Mouse (Mus musculus) A20 (cell line): ENCODE data around the gene Trappc2l.
"Not testable (repeated sequence)": the region's sequence is repeated elsewhere in the genome, so short reads cannot be mapped to it uniquely, and the experiment has no call there.

Experiments used
- DNase-seq: peaks from one replicate; pipeline ENCODE4 v3.0.0-alpha.2; 2011; ENCODE audit warnings: low read depth, low spot score

The Trappc2l gene

GRCm38 (mm10) chr8:122611295-122612133, at the start of gene Trappc2l, which contains the start of gene Galns:
TSS of gene Trappc2l (plus strand) at chr8:122611640.
TSS of gene Galns (minus strand) at chr8:122611463.
- peak; percentile 98 for DNase-seq

DNA sequence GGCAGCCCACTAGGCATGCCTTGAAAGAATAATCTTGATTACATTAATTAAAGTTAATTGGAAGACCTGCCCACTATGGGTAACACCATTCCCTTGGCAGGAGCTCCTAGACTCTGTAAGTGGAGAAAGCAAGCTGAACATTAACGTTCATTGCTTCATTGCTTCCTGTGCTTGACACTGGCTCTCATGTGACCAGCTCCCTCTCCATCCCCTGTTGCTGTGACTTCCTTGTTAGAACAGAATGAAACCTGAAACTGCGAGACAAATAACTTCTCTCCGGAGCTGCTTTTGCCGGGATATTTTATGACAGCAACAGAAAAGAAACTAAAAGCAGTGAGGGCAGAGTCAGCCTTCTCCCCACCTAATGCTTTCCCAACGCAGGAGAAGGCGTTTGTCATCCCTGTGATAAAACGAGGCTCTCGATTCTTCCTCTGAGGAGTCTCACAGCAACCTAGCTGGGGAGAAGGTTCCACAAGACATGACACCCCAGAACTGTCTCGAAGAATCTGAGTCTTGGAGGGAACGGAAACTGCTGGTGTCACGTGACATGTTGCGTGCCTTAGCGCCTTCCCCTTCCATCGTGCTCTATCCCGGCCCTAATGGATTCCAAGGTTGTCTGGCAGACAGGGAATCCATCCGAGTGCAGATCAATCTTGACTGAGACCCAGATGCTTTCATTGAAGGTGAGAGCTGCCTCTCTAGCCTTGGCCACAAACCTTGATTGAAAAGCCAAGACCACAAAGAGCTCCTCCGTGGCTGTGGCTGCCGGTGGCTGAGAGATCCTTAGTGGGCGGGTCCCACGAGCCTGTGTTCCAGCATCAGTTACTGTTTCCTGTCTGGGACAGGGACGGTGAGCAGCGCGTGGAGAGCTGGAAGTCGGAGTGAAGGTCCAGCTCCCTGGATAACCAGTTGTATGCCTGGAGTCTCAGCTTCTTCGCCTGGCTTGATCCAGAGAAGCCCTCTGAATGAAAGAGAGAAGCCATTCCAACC, 46.8 kb upstream of the Trappc2l start:
- DNase-seq = peak; percentile 77

DNA sequence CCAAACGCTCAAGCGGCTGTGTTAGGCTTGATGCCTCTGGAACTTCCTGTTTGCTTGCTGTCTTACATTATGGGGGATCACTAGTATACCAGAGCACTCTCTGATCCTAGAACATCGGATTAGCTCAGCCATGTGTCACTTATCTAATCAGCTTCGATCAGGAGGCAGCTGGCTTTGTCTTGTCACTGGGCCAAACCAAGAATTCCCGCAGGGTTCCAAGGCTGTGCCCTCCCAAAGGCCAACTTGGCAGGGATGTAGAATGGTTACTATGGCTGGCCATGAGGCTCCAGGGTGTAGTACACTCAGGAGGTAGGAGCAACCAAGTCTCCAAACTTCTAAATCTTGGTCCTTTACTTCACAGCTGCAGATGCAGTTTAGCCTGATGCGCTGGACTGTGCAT, 44.7 kb upstream of the Trappc2l start:
- DNase-seq = no peak

DNA sequence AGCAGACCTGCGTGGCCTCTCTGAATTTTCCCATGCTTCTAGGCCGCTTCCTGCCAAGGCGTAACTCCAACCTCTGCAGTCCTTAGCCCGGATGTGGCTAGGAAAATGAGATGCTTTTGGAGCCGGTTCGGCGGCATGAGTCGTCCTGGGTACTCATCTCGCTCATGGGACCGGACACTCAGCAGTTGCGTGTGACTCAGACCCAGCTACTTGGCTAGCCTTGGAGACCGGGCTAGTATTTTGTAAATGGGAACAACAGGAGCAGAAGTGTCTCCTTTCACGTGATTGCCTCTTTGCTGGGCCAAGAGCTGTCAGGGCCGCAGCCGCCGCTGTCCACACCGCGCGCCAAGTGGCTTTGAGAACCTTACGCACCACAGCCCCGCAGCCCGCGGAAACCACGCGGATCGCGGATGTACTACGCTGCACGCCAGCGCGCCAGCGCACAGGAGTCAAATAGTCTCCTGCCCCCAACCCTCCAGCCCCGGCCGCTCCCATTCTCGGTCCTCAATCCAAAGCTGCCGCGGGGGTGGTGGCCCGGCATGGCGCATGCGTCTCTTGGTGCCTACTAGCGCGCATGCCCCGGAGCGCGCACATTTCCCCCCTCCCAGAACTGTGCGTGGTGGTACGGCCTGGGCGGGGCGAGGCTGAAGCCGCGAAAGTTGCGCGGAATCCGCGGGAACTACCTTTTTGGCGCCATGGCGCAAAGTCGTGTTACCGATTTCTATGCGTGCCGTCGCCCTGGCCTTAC, 43.9 kb upstream of the Trappc2l start, which contains the start of gene Cdt1:
Gene Cdt1, plus strand, starts transcription at position 655 of the 748 bp plus-strand sequence.
- DNase-seq = peak; percentile 99

DNA sequence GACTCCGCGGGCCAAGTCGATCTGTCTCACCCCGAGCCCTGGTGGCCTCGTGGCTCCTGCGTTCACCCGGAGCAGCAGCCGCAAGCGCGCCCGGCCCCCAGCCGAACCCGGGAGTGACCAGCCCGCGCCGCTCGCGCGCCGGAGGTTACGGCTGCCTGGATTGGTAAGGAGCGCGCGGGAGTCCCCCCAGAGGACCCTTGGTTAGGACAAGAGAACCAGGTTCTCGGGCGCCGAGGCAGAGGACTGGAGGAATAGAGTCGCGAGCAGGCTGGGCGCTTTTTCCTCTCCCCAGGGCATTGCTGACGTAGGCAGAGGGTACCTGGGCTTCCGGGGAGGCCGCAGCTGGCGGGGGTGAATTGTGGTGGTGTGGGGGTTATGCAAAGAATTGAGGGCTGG, 43.3 kb upstream of the Trappc2l start:
- peak; percentile 91 for DNase-seq

DNA sequence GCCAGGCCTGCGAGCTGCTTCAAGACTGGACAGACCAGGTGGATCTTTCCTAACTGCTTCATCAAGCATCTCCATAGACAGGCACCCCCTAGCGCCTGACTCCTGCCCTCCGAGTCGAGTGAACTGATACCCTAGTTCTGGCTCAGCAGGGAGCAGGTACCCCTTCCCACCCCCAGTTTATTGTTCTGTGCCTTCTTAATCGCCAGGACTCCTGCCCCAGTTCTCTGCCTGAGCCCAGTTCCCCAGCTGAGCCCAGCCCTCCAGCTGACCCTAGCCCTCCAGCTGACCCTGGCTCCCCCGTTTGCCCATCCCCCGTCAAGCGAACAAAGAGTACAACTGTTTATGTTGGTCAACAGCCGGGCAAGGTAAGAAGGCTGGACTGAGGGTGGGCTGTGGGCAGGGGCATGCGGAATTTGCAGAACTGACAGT, 42.5 kb upstream of the Trappc2l start:
- no peak for DNase-seq

DNA sequence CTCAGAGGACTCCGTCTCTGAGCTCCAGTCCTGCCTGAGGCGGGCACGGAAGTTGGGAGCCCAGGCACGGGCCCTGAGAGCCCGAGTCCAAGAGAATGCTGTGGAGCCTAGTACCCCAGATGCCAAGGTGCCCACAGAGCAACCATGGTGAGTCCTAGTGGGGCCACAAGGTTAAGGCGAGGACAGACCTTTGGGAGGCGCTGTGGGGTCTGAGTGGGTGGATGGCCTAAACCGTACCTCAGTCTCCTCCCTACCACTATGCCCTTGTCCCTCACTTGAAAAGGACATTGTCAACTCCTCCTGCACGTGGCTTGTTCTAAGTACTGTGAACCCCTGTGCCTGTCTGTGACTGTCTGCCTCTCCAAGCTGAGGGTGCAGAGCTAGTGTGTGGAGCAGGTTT, 42.1 kb upstream of the Trappc2l start:
- no peak for DNase-seq

DNA sequence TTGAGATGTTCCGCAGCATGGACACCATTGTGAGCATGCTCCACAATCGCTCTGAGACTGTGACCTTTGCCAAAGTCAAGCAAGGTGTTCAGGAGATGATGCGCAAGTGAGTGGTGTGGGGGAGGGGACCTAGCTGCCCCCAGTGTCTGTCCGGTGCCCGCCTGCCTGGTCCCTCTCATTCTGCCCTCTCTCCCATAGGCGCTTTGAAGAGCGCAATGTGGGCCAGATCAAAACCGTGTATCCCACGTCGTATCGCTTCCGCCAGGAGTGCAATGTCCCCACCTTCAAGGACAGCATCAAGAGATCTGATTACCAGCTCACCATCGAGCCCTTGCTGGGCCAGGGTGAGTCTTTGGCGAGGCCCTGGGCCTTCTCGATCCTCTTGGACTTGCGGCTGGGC, 41.4 kb upstream of the Trappc2l start:
- no peak for DNase-seq

DNA sequence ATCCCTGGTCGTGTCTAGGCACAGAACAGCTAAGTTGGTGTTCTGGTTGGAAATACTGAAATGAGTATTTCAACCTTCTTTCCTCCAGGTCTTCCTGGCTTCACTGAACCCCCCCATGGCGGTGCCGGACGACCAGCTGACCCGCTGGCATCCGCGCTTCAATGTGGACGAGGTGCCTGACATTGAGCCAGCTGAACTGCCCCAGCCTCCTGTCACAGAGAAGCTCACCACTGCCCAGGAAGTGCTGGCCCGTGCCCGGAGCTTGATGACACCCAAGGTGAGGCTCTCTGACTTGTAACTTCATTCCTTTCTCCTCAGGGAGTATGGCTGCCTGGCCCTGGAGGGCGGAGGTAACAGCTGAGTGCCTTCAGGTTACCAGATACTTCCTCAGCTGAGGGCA, 40.3 kb upstream of the Trappc2l start:
- DNase-seq = no peak

GRCm38 (mm10) chr8:122571750-122572267, 39.6 kb upstream of the Trappc2l start:
- DNase-seq = no peak

GRCm38 (mm10) chr8:122572751-122573150, 38.7 kb upstream of the Trappc2l start:
- no peak for DNase-seq

GRCm38 (mm10) chr8:122573176-122573575, 38.3 kb upstream of the Trappc2l start:
- DNase-seq = not testable (repeated sequence)

DNA sequence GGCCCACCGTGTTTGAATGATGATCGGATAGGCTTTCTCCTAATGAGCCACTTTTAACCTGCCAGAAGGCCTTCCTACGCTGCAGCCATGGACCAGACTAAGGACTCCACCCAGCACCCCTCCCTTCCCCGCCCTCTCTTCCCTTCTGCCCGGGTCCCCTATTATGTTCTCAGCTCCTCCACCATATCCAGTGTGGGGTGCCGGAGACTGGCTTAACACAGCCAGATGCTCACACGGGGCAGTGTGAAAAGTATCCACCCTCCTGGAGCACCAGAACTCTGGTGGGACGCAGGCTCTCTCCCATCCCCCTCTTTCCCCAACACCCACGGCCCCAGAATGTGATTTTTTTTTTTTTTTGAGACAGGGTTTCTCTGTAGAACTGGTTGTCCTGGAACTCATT, 37.9 kb upstream of the Trappc2l start:
- no peak for DNase-seq

- DNase-seq = no peak
Measured at GRCm38 (mm10) chr8:122574264-122574663, 37.2 kb upstream of the Trappc2l start.

GRCm38 (mm10) chr8:122574667-122575251, 36.7 kb upstream of the Trappc2l start:
- DNase-seq = no peak

GRCm38 (mm10) chr8:122575286-122575685, 36.2 kb upstream of the Trappc2l start:
- DNase-seq = no peak

GRCm38 (mm10) chr8:122575735-122576647, 35.4 kb upstream of the Trappc2l start:
- peak; percentile 57 for DNase-seq

GRCm38 (mm10) chr8:122576648-122577022, 34.8 kb upstream of the Trappc2l start, which contains the start of gene Aprt:
TSS of gene Aprt (minus strand) at chr8:122576909.
- DNase-seq = peak; percentile 96

- DNase-seq = no peak
Measured at GRCm38 (mm10) chr8:122577116-122577515, 34.3 kb upstream of the Trappc2l start.

DNA sequence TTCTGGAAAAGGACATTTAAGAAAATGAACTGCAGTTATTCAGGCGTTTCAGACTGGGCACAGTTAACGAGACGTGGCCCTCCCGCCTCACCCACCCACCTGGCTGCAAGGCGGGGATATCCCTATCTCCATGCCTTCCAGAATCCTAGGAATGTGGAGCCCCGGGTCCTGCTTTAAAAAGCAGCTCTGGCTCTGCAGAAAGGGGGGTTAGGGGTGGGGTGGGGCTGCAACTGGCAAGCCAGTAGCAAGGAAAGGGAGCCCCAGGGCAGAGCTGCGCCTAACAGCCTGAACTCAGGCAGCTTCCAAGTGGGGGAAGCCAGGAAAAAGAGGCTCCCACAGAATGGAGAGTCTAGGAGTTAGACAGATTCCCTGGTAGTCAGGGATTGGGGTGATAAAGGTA, 32.2 kb upstream of the Trappc2l start:
- no peak for DNase-seq
